Mouse (Mus musculus) skeletal muscle tissue, adult 2 months (tissue): ENCODE measurements around the gene Znrf2.

Experiments used
- DNase-seq: peaks from one replicate; pipeline ENCODE4 v3.0.0-alpha.2; 2012; ENCODE audit warnings: low read depth, low spot score

The Znrf2 gene

DNA sequence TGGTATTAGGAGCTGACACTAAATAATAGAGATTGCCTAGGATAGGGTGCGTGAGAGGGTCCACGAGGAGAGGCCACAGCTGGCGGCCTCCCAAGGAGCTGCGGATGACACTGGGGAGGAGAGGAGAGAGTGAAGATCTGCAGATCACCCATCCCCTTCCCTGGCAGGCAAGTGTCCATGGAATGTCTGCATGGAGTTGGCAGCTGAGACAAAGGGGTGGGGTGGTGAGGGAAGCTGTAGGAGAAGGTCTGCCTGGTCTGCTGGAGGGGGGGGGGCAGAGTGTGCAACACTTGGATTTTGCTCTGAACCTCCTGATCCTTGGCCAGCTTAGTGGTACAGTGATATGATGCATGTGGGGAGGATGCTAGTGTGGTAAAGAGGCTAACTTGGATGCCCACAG, 98.3 kb downstream of the Znrf2 start:
- DNase-seq: no peak

DNA sequence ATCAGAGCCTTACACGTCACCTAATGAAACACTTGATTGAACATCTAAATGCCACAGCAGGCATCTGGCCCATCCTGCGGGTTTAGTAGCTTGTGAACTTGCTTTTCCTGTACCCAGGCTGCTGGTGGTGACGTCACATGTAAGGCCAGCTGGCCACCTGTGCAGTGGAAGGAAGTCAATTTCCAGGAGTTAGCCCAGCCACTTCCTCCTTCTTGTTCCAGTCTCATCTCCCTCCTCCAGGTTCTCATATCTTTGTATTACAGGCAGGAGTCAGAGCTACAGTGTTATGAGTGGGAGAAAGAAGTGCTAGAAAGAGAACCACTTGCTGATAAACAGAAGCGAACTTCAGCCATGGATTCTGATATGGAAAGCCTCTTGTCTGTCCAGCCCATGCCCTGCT, 99.4 kb downstream of the Znrf2 start:
- DNase-seq: no peak

- no peak for DNase-seq
Measured at GRCm38 (mm10) chr6:54916941-54917340, 100.2 kb downstream of the Znrf2 start.

DNA sequence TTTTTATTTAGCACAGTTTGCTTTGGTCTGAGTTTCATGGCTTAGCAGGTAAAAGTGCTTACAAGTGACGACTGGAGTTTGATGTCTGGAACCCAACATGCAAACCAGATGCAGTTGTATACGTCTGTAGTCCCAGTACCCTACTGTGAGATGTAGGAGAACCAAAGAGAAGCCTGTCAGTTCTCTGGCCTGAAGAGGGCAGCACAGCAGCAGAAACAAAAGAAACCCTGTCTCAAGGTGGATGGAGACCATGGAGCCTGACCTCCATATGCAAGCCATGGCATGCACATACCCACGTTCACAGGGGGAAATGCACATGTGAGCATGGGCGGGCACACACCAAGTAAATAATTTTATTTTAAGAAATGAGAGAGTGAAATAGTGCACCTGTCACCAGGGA, 100.8 kb downstream of the Znrf2 start:
- DNase-seq: peak; percentile 43

DNA sequence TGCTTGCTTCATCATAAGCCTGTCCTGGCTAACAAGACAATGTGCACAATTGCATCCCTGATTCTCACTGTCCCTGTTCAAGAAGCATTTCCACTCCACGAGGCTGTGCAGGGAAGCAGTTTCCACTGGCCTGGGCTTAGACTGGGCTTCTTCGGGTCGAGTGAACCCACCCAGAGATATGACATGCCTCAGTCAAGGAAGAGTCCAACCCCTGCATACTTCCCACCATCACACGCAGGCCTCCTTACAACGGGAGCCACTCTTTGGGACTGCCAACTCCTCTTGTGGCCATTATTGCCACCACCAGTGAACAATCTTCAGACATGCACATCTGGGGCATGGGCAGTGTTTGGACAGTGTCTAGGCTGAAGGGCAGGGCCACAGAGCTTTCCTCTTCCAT, 101.8 kb downstream of the Znrf2 start:
- DNase-seq: no peak

GRCm38 (mm10) chr6:54924538-54924937, 107.8 kb downstream of the Znrf2 start:
- no peak for DNase-seq

- DNase-seq: no peak
Measured at GRCm38 (mm10) chr6:54925736-54926440, 109.2 kb downstream of the Znrf2 start.

GRCm38 (mm10) chr6:54926899-54927298, 110.2 kb downstream of the Znrf2 start:
- no peak for DNase-seq

DNA sequence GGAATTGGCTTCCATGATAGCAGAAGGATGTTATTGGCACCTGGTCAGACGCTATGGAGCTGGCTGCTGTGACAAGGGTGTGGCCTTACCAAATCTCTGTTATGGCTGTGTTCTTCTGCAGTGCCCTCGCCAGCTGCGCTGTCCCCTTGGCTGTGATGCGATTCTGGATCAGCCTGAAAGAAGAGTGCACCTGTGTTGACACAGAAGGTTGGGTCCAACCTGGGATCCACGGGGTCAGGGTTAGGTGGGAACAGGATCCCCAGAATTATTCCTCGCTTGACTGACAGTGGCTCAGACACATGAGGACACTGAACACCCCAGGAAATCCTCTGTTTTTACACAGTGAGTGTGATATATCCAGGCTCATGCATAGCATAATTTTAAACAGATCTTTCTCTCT, 111.2 kb downstream of the Znrf2 start:
- DNase-seq: no peak

DNA sequence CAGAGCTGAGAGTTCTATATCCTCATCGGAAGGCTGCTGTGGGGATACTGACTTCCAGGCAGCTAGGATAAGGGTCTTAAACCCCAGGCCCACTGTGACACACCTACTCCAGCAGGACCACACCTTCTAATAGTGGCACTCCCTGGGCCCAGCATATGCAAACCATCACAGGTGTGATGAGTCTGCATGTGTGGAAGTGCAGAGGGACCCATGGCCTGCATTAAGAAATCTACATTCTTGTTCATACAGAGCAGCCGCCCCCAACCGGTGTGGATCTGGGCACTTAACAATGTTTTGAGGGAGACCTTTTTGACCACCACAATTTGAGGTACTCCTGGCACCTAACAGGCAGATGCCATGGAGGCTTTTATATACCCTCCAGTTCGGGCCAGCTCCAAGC, 114.9 kb downstream of the Znrf2 start:
- no peak for DNase-seq

- no peak for DNase-seq
Measured at GRCm38 (mm10) chr6:54932526-54932925, 115.8 kb downstream of the Znrf2 start.

- DNase-seq: no peak
Measured at GRCm38 (mm10) chr6:54933216-54933615, 116.5 kb downstream of the Znrf2 start.

DNA sequence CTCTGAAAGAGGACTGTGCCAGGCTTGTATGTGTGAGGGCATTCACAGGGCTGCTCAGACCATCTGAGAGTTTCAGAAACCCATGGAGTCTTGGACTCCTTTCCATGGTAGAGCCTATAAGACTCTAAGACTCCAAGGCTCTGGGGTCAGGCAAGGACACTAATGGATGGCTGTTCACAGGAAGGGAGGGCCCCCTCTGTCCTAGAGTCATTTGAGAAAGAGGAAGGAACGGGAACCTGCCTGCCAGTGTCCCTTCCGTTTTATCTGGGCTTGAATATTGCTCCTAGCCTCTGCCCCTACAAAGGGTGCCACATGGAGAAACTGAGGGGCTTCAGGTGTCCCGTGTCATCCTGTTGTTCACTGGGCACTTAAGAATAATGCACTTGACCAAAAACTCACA, 117.2 kb downstream of the Znrf2 start:
- no peak for DNase-seq

DNA sequence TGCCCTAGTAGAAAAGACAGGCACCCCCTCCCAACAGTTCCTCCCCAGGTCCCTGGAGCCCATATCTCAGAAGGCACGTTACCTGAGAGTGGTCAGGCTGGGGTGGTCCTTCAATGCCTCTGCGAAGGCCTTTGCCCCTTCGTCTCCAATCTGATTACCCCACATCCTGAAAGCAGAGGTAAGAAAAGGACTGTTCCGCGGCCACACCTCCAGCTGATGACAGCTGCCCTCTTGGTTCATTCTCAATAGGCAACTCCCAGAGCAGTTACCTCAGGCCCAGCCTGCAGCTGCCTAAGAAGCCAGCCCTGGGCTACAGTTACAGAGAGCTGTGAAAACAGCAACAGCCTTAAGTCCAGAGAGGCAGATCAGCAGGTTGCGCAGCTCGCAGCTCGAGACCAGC, 117.6 kb downstream of the Znrf2 start:
- no peak for DNase-seq

DNA sequence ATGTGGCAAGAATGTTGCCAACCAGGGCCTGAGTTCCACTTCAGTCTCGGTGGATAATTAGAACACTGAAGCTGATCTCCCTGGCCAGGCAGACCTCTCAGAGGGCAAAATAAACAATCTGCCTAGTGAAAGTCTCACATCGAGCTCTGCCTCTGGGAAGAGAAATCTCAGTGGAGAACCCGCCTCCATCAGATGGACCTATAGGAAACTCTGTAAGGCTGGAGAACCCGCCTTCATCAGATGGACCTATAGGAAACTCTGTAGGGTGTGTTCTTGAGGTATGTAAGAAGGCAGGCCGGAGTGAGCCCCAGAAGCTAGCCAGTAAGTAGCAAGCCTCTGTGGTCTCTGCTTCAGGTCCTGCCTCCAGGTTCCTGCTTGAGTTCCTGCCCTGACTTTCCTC, 118.2 kb downstream of the Znrf2 start:
- DNase-seq: no peak

DNA sequence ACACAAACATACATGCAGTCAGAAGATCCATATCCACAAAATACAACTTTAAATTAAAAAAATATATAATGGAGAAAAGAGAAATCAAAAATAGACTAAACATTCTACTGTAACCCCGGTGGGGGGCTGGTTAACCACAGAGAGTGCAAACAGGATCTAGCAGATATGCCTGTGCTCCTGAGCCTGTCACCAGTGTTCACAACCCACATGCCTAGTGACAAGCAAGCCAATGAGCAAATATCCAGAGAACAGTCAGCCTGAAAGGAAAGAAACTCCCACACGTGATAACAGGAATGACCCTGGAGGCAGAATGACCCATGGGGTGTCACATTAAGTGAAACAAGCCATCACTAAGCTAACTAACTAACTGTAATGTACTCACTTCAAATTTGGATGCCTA, 119.8 kb downstream of the Znrf2 start:
- no peak for DNase-seq

GRCm38 (mm10) chr6:54939631-54940030, 122.9 kb downstream of the Znrf2 start:
- peak; percentile 62 for DNase-seq

- no peak for DNase-seq
Measured at GRCm38 (mm10) chr6:54940126-54940525, 123.4 kb downstream of the Znrf2 start.

GRCm38 (mm10) chr6:54941149-54941548, 124.4 kb downstream of the Znrf2 start:
- DNase-seq: no peak
